Mouse (Mus musculus) lung, adult 2 months (tissue): ENCODE data around the gene Slco1a5.

Experiments
- CTCF ChIP-seq: fragments of 200-500 bp; IDR thresholded peaks from 2 replicates; pipeline ENCODE4 v1.5.1; 2011; ENCODE audit warnings: mild to moderate bottlenecking, low read length, control low read depth; ENCODE audit not compliant: insufficient read depth
- POLR2A ChIP-seq: fragments of 200-500 bp; IDR thresholded peaks from 2 replicates; pipeline ENCODE4 v1.6.1; 2011; ENCODE audit warnings: low read depth, mild to moderate bottlenecking, control low read depth, low read length, borderline replicate concordance; ENCODE audit errors: extremely low read depth

- TF ChIP-seq POLR2A (no peak), CTCF (no peak)
Observed at GRCm38 (mm10) chr6:142298098-142298497, 24.7 kb downstream of the Slco1a5 start, which contains the start of gene Iapp.
